Mouse (Mus musculus) ovary, postnatal 36 days (tissue): ENCODE measurements around the gene Ppp2r3d.
"Not testable (repeated sequence)": the region's sequence is repeated elsewhere in the genome, so short reads cannot be mapped to it uniquely, and the experiment has no call there.

Experiments
- DNase-seq: peaks from one replicate; pipeline ENCODE4 v3.0.0; 2022; ENCODE audit warnings: low spot score, mixed read lengths

The Ppp2r3d gene

GRCm38 (mm10) chr9:124476096-124476902, at the start of gene Ppp2r3d:
TSS of gene Ppp2r3d (minus strand) at chr9:124476898.
- peak; percentile 5 for DNase-seq

- not testable (repeated sequence) for DNase-seq
These were observed 17.0 kb upstream of the Ppp2r3d start, which contains the start of gene Gm21836 for GRCm38 (mm10) chr9:124493693-124494092. TSS of gene Gm21836 (minus strand) at chr9:124493793.

- not testable (repeated sequence) for DNase-seq
These were observed 3.8 kb upstream of the Ppp2r3d start for GRCm38 (mm10) chr9:124480361-124480980.

DNA sequence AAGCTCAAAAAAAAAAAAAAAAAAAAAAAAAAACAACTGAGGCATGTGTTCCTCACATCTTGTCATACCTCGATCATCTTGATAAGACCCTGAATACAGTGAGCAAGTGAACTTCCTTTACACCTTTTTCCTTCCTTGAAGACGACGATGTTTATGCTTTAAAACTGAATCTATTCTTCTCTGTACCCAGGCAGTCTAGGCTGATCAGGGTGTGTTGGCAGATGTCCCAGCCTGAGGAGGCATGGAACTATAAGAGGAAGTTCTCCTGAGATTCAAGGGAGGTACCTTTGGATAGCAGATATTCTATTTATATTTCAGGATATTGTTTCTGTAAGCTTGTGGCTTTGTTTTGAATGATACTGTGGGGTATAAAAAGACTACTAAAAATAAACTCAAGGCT, 1.4 kb upstream of the Ppp2r3d start:
- DNase-seq = peak; percentile 20

DNA sequence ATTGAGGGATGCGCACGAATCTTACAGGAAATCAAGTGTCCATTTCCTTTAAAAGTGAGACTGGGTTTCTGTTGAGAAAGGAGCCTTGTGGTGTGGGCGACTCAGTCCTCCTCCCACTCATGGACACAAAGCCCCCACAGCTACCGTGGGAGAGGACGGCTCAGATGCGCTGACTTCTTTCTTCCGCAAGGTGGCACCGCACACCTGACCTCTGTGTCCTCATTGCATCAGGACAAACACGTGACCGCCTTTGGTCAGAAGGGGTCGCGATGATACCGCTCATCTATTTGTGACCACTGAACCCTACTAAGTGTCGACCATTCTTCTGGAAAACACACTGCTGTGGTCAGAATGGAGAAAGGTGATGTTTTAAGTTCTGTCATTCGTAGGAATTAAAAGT, 1.0 kb downstream of the Ppp2r3d start:
- no peak for DNase-seq

DNA sequence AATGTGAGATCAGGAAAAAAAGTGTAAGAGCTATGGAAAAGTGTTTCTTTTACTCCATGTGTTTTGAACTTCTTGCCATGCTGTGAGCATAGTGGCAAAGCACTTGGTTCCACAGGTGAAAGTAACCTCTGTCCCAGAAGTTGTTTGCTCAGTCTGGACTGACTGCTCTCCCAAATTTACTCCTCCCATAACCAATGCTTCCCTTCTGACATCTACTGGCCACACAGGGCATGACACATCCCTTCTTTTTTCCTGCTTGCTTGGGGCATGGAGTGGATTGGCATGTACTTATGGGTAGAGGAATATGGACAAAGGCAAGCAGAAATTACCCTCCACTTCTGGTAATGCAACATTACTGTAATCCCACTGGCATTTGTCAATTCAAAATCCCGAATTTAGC, 20.1 kb downstream of the Ppp2r3d start:
- DNase-seq = peak; percentile 51

DNA sequence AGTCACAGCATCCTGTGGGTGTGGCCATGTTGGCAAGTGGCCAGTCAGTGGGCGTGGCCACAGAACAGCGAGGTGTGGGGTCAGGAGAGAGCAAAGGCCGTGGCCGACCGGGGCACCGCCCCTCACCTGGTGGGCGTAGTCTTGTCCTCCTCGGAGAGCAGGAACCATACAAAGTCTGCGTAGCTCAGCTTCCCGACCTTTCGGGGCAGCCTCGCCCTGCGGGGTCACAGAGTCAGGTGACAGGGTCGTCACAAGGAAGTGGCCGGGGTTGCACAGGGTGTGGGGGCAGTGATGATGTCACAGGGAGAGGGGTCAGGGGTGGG, 34.2 kb downstream of the Ppp2r3d start:
- peak; percentile 7 for DNase-seq

GRCm38 (mm10) chr9:124441681-124442532, 34.8 kb downstream of the Ppp2r3d start:
- peak; percentile 18 for DNase-seq

DNA sequence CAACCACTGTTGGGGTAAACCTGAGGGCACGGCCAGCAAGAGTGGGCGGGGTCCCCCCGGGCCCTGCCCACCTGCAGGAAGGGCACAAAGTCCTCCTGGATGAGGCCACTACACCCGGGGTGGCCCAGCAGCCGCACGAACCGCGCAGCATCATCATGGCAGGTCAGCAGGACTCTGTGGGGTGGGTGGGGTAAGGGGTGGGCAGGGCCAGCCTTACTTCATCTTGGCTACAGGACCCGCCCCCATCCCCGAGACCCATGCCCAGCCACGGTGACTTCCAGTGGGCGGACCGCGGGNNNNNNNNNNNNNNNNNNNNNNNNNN, 36.0 kb downstream of the Ppp2r3d start:
- no peak for DNase-seq

DNA sequence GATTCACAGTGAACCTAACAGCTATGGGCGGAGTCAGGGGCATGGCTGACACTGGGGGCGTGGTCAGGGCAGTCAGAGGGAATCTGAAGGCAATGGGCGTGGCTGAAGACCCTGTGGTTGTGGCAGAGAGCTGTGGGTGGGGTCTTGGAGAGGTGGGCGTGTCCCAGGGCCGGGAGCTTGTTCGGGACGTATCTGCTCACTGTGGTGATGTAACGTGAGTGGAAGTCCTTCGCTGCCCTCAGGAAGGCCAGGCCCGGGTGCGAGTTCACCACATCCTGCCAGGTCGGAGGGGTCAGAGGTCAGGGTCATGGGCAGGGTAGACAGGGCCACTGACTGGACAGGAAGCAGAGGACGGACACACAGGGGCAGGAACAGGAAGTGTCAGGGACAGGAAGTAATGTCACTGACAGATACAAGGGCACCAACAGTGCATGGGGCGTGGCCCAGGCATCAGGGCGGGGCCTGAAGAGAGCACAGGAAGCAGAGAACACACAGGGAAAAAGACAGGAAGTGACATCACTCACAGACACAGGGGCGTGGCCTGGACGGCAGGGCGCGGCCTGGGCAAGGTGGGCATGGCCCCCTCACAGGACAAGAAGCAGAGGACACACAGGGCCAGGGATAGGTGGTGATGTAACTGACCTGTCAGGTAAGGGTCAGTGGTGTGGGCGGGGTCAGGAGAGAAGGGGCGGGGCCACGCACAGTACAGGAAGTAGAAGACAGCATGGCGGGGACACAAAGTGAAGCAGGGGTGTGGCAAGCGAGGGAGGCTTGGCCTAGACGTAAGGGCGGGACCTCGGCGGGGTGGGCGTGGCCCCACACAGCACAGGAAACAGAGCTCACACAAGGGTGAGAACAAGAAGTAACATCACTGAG, 36.6 kb downstream of the Ppp2r3d start:
- DNase-seq = peak; percentile 31

GRCm38 (mm10) chr9:124439403-124439847, 37.3 kb downstream of the Ppp2r3d start:
- DNase-seq = peak; percentile 20

- peak; percentile 6 for DNase-seq
These were observed 37.9 kb downstream of the Ppp2r3d start for GRCm38 (mm10) chr9:124438686-124439346.

- DNase-seq = peak; percentile 94
These were observed 51.2 kb downstream of the Ppp2r3d start for GRCm38 (mm10) chr9:124425411-124425885.

DNA sequence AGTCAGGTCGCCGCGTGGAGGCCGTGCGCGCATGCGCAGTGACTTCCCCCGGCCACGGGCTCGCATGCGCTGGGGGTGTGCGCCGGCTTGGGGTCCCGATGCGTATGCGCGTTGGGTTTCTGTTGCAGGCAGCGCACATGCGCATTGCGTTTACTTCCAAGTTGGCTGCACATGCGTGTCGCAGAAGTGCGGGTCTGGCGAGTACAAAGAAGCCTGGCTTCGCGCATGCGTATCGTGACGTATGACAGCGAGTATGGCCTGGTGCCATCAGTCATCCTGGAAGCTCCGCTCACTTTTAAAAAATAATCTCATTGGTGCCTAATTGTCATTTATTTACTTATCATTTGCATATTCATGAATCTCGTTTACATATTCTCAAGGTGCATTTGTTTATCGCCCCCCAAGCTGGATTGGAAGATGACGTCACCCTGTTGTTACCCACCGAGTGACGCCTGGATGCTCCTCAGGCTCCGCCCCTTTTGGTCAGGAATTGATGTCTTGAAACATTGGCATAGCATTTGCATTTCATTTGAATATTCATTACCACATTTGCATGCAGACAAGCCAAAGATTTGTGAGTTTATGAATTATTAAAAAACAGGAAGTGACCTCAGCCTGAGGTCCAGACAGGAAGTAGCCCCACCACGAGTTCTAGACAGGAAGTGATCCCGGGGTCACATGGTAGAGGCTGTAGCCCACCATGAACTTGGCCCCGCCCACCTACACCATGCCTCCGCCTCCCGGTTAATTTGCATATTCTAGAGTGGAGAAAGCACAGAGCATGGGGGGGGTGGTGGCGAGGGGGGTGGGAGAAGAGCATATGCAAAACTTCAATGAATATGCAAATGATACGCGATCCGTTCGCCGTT, 51.9 kb downstream of the Ppp2r3d start:
- DNase-seq = peak; percentile 98

DNA sequence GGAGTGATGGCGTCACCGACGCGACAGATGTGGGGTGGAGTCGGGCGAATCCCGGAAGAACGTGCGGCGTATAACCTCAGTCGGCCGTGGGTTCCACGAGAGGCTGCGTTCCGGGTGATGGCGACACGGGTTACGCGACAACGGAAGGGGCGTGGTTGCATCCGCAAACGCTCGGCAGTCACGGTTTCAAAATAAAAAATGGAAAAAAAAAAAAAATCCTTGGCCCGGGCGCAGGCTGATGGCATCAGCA, 52.5 kb downstream of the Ppp2r3d start:
- no peak for DNase-seq

- DNase-seq = peak; percentile 96
These were observed 53.0 kb downstream of the Ppp2r3d start for GRCm38 (mm10) chr9:124423552-124424291.

- DNase-seq = peak; percentile 95
These were observed 53.7 kb downstream of the Ppp2r3d start for GRCm38 (mm10) chr9:124422900-124423551.

DNA sequence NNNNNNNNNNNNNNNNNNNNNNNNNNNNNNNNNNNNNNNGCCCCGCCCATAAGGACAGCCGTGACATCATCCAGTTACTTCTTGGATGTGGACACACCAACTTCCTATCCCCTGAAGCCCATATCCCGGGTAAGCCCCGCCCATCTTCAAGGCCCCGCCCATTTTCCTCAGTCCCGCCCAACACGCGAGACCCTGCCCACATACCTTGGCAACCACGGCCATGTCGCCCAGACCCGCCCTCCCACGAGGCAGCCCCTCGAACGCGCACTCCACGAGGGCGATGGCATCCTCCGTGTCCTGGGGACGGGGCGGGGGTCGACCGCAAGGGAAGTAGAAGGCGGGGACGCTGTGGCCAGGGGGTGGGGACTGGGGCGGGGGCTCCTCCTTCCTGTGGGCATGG, 54.3 kb downstream of the Ppp2r3d start:
- DNase-seq = peak; percentile 71

GRCm38 (mm10) chr9:124412921-124413320, 63.8 kb downstream of the Ppp2r3d start:
- no peak for DNase-seq
